ENCODE assay signal across 9 mouse cellular contexts in genomic region chr8:88579246-88579645, GRCm38 (mm10). TPM values are rescaled to one million over a fixed set of nuclear protein-coding genes. Genes with fewer than 3 reads are reported as not detected.
DNase-seq lines count a peak whose midpoint lies in the region; ATAC-seq lines count a peak whose summit lies in the region.
"Had no signal": no experiment of that assay in that cellular context is flagged by ENCODE, and none has a peak within 500 bp of the region (broad histone marks: within the 10 kb centered on the region; RNA-seq: fewer than 3 reads in every experiment).

No protein-coding gene starts in this region.

- no peak overlapping the region for H3K4me2 ChIP-seq in forebrain, embryonic 14.5 days (ENCODE audit: low read length)
- no peak overlapping the region for H3K4me2 ChIP-seq in limb, embryonic 15.5 days

- no peak overlapping the region for H3K4me3 ChIP-seq in forebrain, embryonic 14.5 days (ENCODE audit: low read depth, low read length)
- H3K4me3 ChIP-seq in limb, embryonic 15.5 days, result no peak overlapping the region

- no peaks in the 10 kb centered on the region for H3K27me3 ChIP-seq in forebrain, embryonic 14.5 days (replicated peaks; ENCODE audit: control insufficient read depth, insufficient read depth, low read length)
- no peaks in the 10 kb centered on the region for H3K27me3 ChIP-seq in limb, embryonic 15.5 days

- peak; percentile 50 for DNase-seq in left cerebral cortex, postnatal 4 days
- no peak for DNase-seq in left cerebral cortex, adult 9 months (ENCODE audit: low spot score in 2 of 2)
- peak; percentile 44 for DNase-seq in forebrain, embryonic 14.5 days (ENCODE audit: low spot score)
- DNase-seq in kidney, adult 11 months, result peak; percentile 49
- no peak for DNase-seq in right cerebral cortex, adult 18-20 months
- DNase-seq: lung, adult 2 months; thymus, adult 18-20 months had no signal

- H3K9me3 ChIP-seq in forebrain, embryonic 14.5 days (replicated peaks; ENCODE audit: control insufficient read depth, low read length), result no peaks in the 10 kb centered on the region
- no peaks in the 10 kb centered on the region for H3K9me3 ChIP-seq in limb, embryonic 15.5 days

- ATAC-seq in forebrain, embryonic 14.5 days, result no peak
- no peak for ATAC-seq in limb, embryonic 15.5 days (ENCODE audit: insufficient number of reproducible peaks, low FRiP score, low TSS enrichment, low read depth)
- no peak for ATAC-seq in monocyte, adult 5-6 weeks (replicated peaks; ENCODE audit: insufficient number of reproducible peaks, low FRiP score, low TSS enrichment, poor library complexity, severe bottlenecking)

- WGBS in forebrain, embryonic 14.5 days, result 31% methylated on average over 7 of the region's 7 CpGs
- 38% methylated on average over 7 of the region's 7 CpGs for WGBS in limb, embryonic 15.5 days

- intact Hi-C loops in left cerebral cortex, postnatal 4 days (cut with DNase I), result no loop called here

- H3K9ac ChIP-seq in forebrain, embryonic 14.5 days (ENCODE audit: low read length), result no peak overlapping the region
- H3K9ac ChIP-seq in limb, embryonic 15.5 days, result no peak overlapping the region

- no peaks in the 10 kb centered on the region for H3K36me3 ChIP-seq in forebrain, embryonic 14.5 days (ENCODE audit: control insufficient read depth, insufficient read depth, low read length)
- peaks cover 22% of the 10 kb centered on the region for H3K36me3 ChIP-seq in limb, embryonic 15.5 days

- peak overlapping the region; percentile 65; the same call in 1 of the 2 replicates for H3K27ac ChIP-seq in forebrain, embryonic 14.5 days (ENCODE audit: low read depth, low read length)
- H3K27ac ChIP-seq in limb, embryonic 15.5 days, result peak overlapping the region; percentile 33; the same call in 1 of the 2 replicates

- peaks cover 29% of the 10 kb centered on the region for H3K4me1 ChIP-seq in forebrain, embryonic 14.5 days (ENCODE audit: control insufficient read depth, insufficient read depth, low read length)
- H3K4me1 ChIP-seq in limb, embryonic 15.5 days, result peaks cover 54% of the 10 kb centered on the region

RNA-seq across cellular contexts. Expression of gene Snx20, which starts 56.7 kb away (rescaled TPM):
- under 1 TPM; 0.84 to 0.89 TPM for total RNA-seq in left cerebral cortex, postnatal 4 days (2021)
- polyA plus RNA-seq in forebrain, embryonic 14.5 days (2014; fragmentation: Nextera tagmentation; extraction: Ambion mirVana), result 1.2 and 1.7 TPM in 2 replicates
- polyA plus RNA-seq in limb, embryonic 15.5 days (2015; fragmentation: Nextera tagmentation; extraction: Ambion mirVana), result 2.2 and 2.4 TPM in 2 replicates
- 67.8 to 81.1 TPM (median 72.6 TPM) in 3 replicates for total RNA-seq in monocyte, adult 5-6 weeks (2017)

RNA-seq across cellular contexts. Expression of gene Nkd1, which starts 58.1 kb away (rescaled TPM):
- 10 to 100 TPM; 22.5 to 25.7 TPM for total RNA-seq in left cerebral cortex, postnatal 4 days (2021)
- polyA plus RNA-seq in forebrain, embryonic 14.5 days (2014; fragmentation: Nextera tagmentation; extraction: Ambion mirVana), result 35.2 and 40.0 TPM in 2 replicates
- 63.5 and 67.2 TPM in 2 replicates for polyA plus RNA-seq in limb, embryonic 15.5 days (2015; fragmentation: Nextera tagmentation; extraction: Ambion mirVana)
- total RNA-seq in monocyte, adult 5-6 weeks (2017), result 0.85 to 1.2 TPM in 2 of 3 replicates, not detected in the other

Comparison
In these comparisons a context has a peak if more than half of its experiments do, and no peak if none do; other contexts are left out.
1. DNase-seq: peak in left cerebral cortex, postnatal 4 days (single experiment), forebrain, embryonic 14.5 days (single experiment) and kidney, adult 11 months (single experiment); none in left cerebral cortex, adult 9 months (0 of 2) and right cerebral cortex, adult 18-20 months (single experiment).
2. RNA of gene Snx20, which starts 56.7 kb away (total RNA-seq): 67.8 to 81.1 TPM in monocyte, adult 5-6 weeks; 0.84 to 0.89 TPM in left cerebral cortex, postnatal 4 days; every median in the first group is over 10 times any median in the second.
3. RNA of gene Nkd1, which starts 58.1 kb away (total RNA-seq): 22.5 to 25.7 TPM in left cerebral cortex, postnatal 4 days; 0.85 to 1.2 TPM in monocyte, adult 5-6 weeks; every median in the first group is over 10 times any median in the second.